In genomic region chr12:56696174-56697010, GRCm38 (mm10) we compare ENCODE assay signal across 8 mouse cellular contexts. TPM values are rescaled to one million over a fixed set of nuclear protein-coding genes. Genes with fewer than 3 reads are reported as not detected.
DNase-seq lines count a peak whose midpoint lies in the region; ATAC-seq and TF ChIP-seq lines count a peak whose summit lies in the region.

No protein-coding gene starts in this region.

- peak; percentile 32 for DNase-seq in kidney, adult 18-20 months
- no peak for DNase-seq in kidney, postnatal 25 days
- peak; percentile 77 for DNase-seq in embryo, embryonic 10 days (ENCODE audit: low spot score)
- DNase-seq in kidney, postnatal 0 days (ENCODE audit: low spot score), result no peak
- DNase-seq in right cerebral cortex, postnatal 25 days, result no peak
- DNase-seq in spleen, postnatal 4 days (ENCODE audit: low spot score in 2 of 2), result no peak

- H3K4me1 ChIP-seq in kidney, postnatal 0 days (replicated peaks; ENCODE audit: insufficient read depth, low read length), result peaks cover 20% of the 10 kb centered on the region
- H3K4me1 ChIP-seq in neural tube, embryonic 12.5 days, result peaks cover 21% of the 10 kb centered on the region

- peak overlapping the region; percentile 30 for H3K4me3 ChIP-seq in kidney, postnatal 0 days (replicated peaks; ENCODE audit: low read depth, low read length)
- peak overlapping the region; percentile 29 for H3K4me3 ChIP-seq in neural tube, embryonic 12.5 days

- H3K4me2 ChIP-seq in kidney, postnatal 0 days (ENCODE audit: low read length), result peak overlapping the region; percentile 55
- H3K4me2 ChIP-seq in neural tube, embryonic 12.5 days (replicated peaks), result peak overlapping the region; percentile 48

- H3K36me3 ChIP-seq in kidney, postnatal 0 days (ENCODE audit: insufficient read depth, low read length), result no peaks in the 10 kb centered on the region
- no peaks in the 10 kb centered on the region for H3K36me3 ChIP-seq in neural tube, embryonic 12.5 days

- no peak overlapping the region for H3K27ac ChIP-seq in kidney, postnatal 0 days
- no peak overlapping the region for H3K27ac ChIP-seq in neural tube, embryonic 12.5 days

- peaks cover 89% of the 10 kb centered on the region for H3K27me3 ChIP-seq in kidney, postnatal 0 days (ENCODE audit: insufficient read depth, low read length)
- peaks cover 97% of the 10 kb centered on the region for H3K27me3 ChIP-seq in neural tube, embryonic 12.5 days (replicated peaks)

- H3K9me3 ChIP-seq in kidney, postnatal 0 days (replicated peaks; ENCODE audit: low read length), result no peaks in the 10 kb centered on the region
- H3K9me3 ChIP-seq in neural tube, embryonic 12.5 days, result no peaks in the 10 kb centered on the region

- 1% methylated on average over 57 of the region's 57 CpGs for WGBS in kidney, postnatal 0 days
- under 1% methylated on average over 57 of the region's 57 CpGs for WGBS in neural tube, embryonic 12.5 days

- H3K9ac ChIP-seq in kidney, postnatal 0 days (ENCODE audit: low read depth, low read length), result no peak overlapping the region
- H3K9ac ChIP-seq in neural tube, embryonic 12.5 days, result 0 out of 2 replicates have a peak overlapping the region, but pooled peaks have one; percentile 21

- no peak for TF ChIP-seq CTCF in kidney, postnatal 0 days (IDR thresholded peaks at IDR 0.05; ENCODE audit: low read depth)

- no peak for ATAC-seq in kidney, postnatal 0 days (replicated peaks; ENCODE audit: low FRiP score, low read depth)
- no peak for ATAC-seq in neural tube, embryonic 12.5 days (ENCODE audit: low FRiP score, low read depth)
- ATAC-seq in inflammation-experienced regulatory T-cells, adult 6 months, result no peak

RNA-seq across cellular contexts. Expression of gene Pax9, which starts 4.8 kb away (rescaled TPM):
- polyA plus RNA-seq in kidney, postnatal 0 days (2015; fragmentation: Nextera tagmentation; extraction: Ambion mirVana), result 0.04 and 0.10 TPM in 2 replicates
- polyA plus RNA-seq in neural tube, embryonic 12.5 days (2016; fragmentation: Nextera tagmentation; extraction: Ambion mirVana), result 2.9 and 4.8 TPM in 2 replicates
- polyA plus RNA-seq in inflammation-experienced regulatory T-cells, adult 6 months (2017; shearing (Covaris generic)), result under 1 TPM in 1 of 3 experiments, not detected in 2; 0.25 TPM

Comparison
In these comparisons a context has a peak if more than half of its experiments do, and no peak if none do; other contexts are left out.
1. DNase-seq: peak in kidney, adult 18-20 months (single experiment) and embryo, embryonic 10 days (single experiment); none in kidney, postnatal 25 days (0 of 2), kidney, postnatal 0 days (single experiment), right cerebral cortex, postnatal 25 days (single experiment) and spleen, postnatal 4 days (0 of 2).